9 mouse cellular contexts compared by ENCODE assay signal in genomic region chr8:111742261-111743037, GRCm38 (mm10). TPM values are rescaled to one million over a fixed set of nuclear protein-coding genes. Genes with fewer than 3 reads are reported as not detected.
DNase-seq lines count a peak whose midpoint lies in the region; ATAC-seq lines count a peak whose summit lies in the region.
"Had no signal": no experiment of that assay in that cellular context is flagged by ENCODE, and none has a peak within 500 bp of the region (broad histone marks: within the 10 kb centered on the region; RNA-seq: fewer than 3 reads in every experiment).

No protein-coding gene starts in this region.

- peak overlapping the region; percentile 93 for H3K9ac ChIP-seq in heart, embryonic 14.5 days (ENCODE audit: low read length)
- peak overlapping the region; percentile 96 for H3K9ac ChIP-seq in midbrain, embryonic 14.5 days (replicated peaks; ENCODE audit: low read length)

- peak overlapping the region; percentile 90 for H3K4me2 ChIP-seq in heart, embryonic 14.5 days (ENCODE audit: low read length)
- H3K4me2 ChIP-seq in midbrain, embryonic 14.5 days (ENCODE audit: low read length), result peak overlapping the region; percentile 78

- intact Hi-C loops in left cerebral cortex, postnatal 14 days (cut with DNase I), result no loop called here

- 0 out of 2 replicates have a peak, but pooled peaks cover 1% of the 10 kb centered on the region for H3K36me3 ChIP-seq in heart, embryonic 14.5 days (ENCODE audit: control insufficient read depth, insufficient read depth, low read length)
- H3K36me3 ChIP-seq in midbrain, embryonic 14.5 days (ENCODE audit: control insufficient read depth, insufficient read depth, low read length), result no peaks in the 10 kb centered on the region

- peak overlapping the region; percentile 63 to 83 for H3K4me3 ChIP-seq in heart, embryonic 14.5 days (ENCODE audit: control insufficient read depth in 1 of 2, insufficient read depth in 1 of 2, low read depth in 1 of 2, low read length in 2 of 2)
- peak overlapping the region; percentile 89 for H3K4me3 ChIP-seq in midbrain, embryonic 14.5 days (replicated peaks; ENCODE audit: low read depth, low read length)

- no peaks in the 10 kb centered on the region for H3K27me3 ChIP-seq in heart, embryonic 14.5 days (ENCODE audit: control insufficient read depth, insufficient read depth, low read length)
- H3K27me3 ChIP-seq in midbrain, embryonic 14.5 days (ENCODE audit: control insufficient read depth, insufficient read depth, low read length), result no peaks in the 10 kb centered on the region

- no peak for ATAC-seq in heart, embryonic 14.5 days (ENCODE audit: insufficient number of reproducible peaks, insufficient read depth, low FRiP score, low read depth)
- no peak for ATAC-seq in midbrain, embryonic 14.5 days (ENCODE audit: low FRiP score, low TSS enrichment)

- peaks cover 57 to 78% of the 10 kb centered on the region in 2 experiments for H3K4me1 ChIP-seq in heart, embryonic 14.5 days (ENCODE audit: control insufficient read depth in 2 of 2, insufficient read depth in 2 of 2, low read length in 2 of 2)
- peaks cover 57% of the 10 kb centered on the region for H3K4me1 ChIP-seq in midbrain, embryonic 14.5 days (ENCODE audit: control insufficient read depth, insufficient read depth, low read length)

- peak; percentile 55 to 56 for DNase-seq in left cerebral cortex, postnatal 14 days (ENCODE audit: low spot score in 2 of 2)
- DNase-seq in left cerebral cortex, adult 8-10 months (ENCODE audit: low spot score in 2 of 2), result no peak
- DNase-seq in cerebellum, adult 11 months, result peak; percentile 68
- peak; percentile 85 for DNase-seq in kidney, postnatal 14 days
- peak; percentile 52 for DNase-seq in midbrain, embryonic 14.5 days
- no peak for DNase-seq in thymus, postnatal 0 days (ENCODE audit: low spot score)
- no peak for DNase-seq in spleen, postnatal 36 days (ENCODE audit: low spot score in 2 of 2)

- no peaks in the 10 kb centered on the region for H3K9me3 ChIP-seq in heart, embryonic 14.5 days (ENCODE audit: control insufficient read depth, low read length)
- H3K9me3 ChIP-seq in midbrain, embryonic 14.5 days (ENCODE audit: control insufficient read depth, low read length), result no peaks in the 10 kb centered on the region

- 25% methylated on average over 11 of the region's 11 CpGs for WGBS in heart, embryonic 14.5 days
- WGBS in midbrain, embryonic 14.5 days, result 22% methylated on average over 11 of the region's 11 CpGs

- H3K27ac ChIP-seq in heart, embryonic 14.5 days (replicated peaks in 1 of 2; ENCODE audit: control insufficient read depth in 1 of 2, insufficient read depth in 1 of 2, low read depth in 2 of 2, low read length in 2 of 2), result peak overlapping the region; percentile 49 to 75
- H3K27ac ChIP-seq in midbrain, embryonic 14.5 days (replicated peaks; ENCODE audit: low read depth, low read length), result peak overlapping the region; percentile 82

RNA-seq across cellular contexts. Expression of gene Bcar1, which starts 1.2 kb away (rescaled TPM):
- 10 to 100 TPM; 47.5 to 53.7 TPM for total RNA-seq in left cerebral cortex, postnatal 14 days (2021)
- total RNA-seq in left cerebral cortex, adult 8-10 months (2022), result 10 to 100 TPM; 49.4 to 54.6 (median 53.5) TPM
- 49.5 and 50.8 TPM in 2 replicates for polyA plus RNA-seq in heart, embryonic 14.5 days (2014; fragmentation: Nextera tagmentation; extraction: Ambion mirVana)
- 43.7 and 52.7 TPM in 2 replicates for polyA plus RNA-seq in midbrain, embryonic 14.5 days (2014; fragmentation: Nextera tagmentation; extraction: Ambion mirVana)
- polyA plus RNA-seq in thymus, postnatal 0 days (2015; fragmentation: Nextera tagmentation; extraction: Ambion mirVana), result 4.1 TPM in 2 replicates

RNA-seq across cellular contexts. Expression of gene Ctrb1, which starts 51.6 kb away (rescaled TPM):
- total RNA-seq in left cerebral cortex, postnatal 14 days (2021), result not detected
- total RNA-seq in left cerebral cortex, adult 8-10 months (2022), result not detected
- not detected in 2 replicates for polyA plus RNA-seq in heart, embryonic 14.5 days (2014; fragmentation: Nextera tagmentation; extraction: Ambion mirVana)
- not detected in 2 replicates for polyA plus RNA-seq in midbrain, embryonic 14.5 days (2014; fragmentation: Nextera tagmentation; extraction: Ambion mirVana)
- polyA plus RNA-seq in thymus, postnatal 0 days (2015; fragmentation: Nextera tagmentation; extraction: Ambion mirVana), result 1.1 TPM in 2 replicates
- total RNA-seq: layer of hippocampus, postnatal 36 days had no signal

Comparison
In these comparisons a context has a peak if more than half of its experiments do, and no peak if none do; other contexts are left out.
1. DNase-seq: peak in left cerebral cortex, postnatal 14 days (2 of 2), cerebellum, adult 11 months (single experiment), kidney, postnatal 14 days (single experiment) and midbrain, embryonic 14.5 days (single experiment); none in left cerebral cortex, adult 8-10 months (0 of 2), thymus, postnatal 0 days (single experiment) and spleen, postnatal 36 days (0 of 2).